Mouse (Mus musculus) cerebellum, postnatal 36 days (tissue): ENCODE data around the gene Ajuba.

Experiments used
- DNase-seq, 2 experiments: peaks; one replicate each; pipeline ENCODE4 v3.0.0; 2021 to 2022; ENCODE audit warnings: mixed read lengths in 2 of 2

Gene Ajuba

DNA sequence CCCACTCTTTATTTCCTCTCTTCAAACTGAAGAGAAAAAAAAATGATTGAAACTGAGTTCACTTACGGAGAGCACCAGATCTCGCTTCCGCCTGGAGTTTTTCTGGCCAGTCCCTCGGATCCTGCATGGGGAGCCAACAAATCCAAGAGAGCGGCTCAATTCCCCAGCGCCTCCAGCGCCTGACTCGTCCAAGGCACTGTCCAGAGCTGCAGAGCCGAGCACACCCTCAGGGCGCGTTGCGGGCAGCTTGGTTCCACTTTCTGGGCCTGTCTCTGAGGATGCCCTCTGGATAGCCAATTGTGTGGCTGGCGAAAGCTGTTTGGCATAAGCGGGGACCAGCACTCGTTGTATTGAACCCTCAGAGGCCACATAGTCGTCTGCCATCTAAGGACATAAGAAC is 13.7 kb upstream of the Ajuba start:
- no peak for DNase-seq

- peak; percentile 67 for DNase-seq
Observed at GRCm38 (mm10) chr14:54583681-54584338, 6.5 kb upstream of the Ajuba start.

- no peak for DNase-seq
Observed at GRCm38 (mm10) chr14:54582536-54582935, 5.2 kb upstream of the Ajuba start.

GRCm38 (mm10) chr14:54579638-54580037 is 2.3 kb upstream of the Ajuba start:
- DNase-seq: no peak

- no peak for DNase-seq
Observed at GRCm38 (mm10) chr14:54578063-54578462, 705 bp upstream of the Ajuba start.

DNA sequence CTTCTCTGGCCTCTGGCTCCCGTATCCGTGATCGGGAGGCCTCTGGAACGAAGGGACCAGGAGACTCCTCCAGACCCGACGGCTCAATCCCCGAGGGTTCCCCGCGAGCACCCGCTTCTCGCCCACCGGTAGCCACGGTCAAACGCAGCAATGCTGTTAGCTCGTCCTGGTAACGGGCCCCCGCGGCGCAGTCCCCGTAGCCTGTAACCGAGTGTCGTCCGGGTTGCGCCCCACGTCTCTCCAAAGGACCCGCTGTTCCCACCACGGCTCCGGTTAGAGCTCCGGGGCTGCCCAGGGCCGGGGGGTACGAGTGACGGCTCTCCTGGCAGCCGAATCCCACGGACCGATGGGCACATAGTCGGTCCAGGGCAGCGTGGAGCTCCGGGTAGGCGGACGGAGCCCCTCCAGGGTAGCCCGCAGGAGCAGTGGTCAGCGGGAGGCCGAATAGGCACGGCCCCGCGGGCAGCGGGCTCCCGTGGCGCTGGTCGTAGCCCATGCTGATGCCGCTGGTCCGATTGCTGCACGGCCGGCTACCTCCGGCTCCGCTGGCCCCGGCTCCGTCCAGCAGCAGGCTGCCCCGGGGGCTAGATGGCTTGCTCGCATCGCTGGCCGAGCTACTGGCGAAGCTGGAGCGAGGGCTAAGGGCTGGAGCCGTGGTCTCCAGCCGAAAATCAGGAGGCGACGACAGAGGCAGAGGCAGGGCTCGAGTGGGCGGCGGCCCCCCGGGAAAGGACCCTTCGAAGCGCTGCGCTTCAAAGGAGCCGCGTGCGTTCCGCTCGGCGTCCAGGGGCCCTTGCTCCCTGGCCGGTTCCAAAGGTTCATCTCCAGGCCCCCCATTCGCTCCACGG is 893 bp downstream of the Ajuba start:
- no peak for DNase-seq

- no peak for DNase-seq
Observed at GRCm38 (mm10) chr14:54575631-54576030, 1.7 kb downstream of the Ajuba start.

DNA sequence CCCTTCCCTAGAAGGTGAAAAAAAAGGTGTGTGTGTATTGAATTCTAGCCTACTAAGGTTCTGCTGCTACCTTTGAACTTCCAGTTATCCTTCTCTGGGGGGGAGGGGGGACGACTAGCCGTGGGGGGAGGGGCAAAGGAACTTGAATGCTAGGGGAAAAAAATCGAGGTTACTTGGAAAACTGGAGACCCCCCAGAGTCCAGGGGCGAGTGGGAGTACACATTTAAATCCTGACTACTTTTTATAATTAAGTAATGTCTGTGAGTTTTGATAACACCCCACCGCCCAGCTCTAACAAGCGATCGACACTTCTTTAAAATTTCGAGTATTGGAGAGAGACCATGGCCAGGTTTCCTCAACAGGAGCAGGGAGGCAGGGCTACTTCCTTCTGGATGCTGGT is 2.3 kb downstream of the Ajuba start:
- no peak for DNase-seq

DNA sequence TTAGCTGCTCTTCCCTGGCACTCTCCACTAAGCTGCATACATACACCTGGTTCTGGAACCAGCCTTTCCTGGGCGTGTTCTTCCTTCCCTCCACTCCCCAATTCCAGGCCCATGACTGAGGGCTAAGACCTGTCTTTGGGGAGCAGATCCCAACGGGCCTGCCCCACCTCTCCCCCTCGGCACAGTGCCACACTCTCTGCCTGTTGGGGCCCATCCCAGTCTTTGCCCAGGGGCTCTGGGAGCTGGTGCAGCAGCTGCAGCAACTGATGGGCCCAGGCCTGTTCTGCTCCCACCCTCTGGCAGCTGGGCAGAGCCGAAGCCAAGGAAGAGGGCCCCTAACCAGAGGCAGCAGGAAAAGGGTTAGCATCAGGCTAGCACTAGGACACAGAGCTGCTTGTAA is 3.1 kb downstream of the Ajuba start:
- DNase-seq: no peak

DNA sequence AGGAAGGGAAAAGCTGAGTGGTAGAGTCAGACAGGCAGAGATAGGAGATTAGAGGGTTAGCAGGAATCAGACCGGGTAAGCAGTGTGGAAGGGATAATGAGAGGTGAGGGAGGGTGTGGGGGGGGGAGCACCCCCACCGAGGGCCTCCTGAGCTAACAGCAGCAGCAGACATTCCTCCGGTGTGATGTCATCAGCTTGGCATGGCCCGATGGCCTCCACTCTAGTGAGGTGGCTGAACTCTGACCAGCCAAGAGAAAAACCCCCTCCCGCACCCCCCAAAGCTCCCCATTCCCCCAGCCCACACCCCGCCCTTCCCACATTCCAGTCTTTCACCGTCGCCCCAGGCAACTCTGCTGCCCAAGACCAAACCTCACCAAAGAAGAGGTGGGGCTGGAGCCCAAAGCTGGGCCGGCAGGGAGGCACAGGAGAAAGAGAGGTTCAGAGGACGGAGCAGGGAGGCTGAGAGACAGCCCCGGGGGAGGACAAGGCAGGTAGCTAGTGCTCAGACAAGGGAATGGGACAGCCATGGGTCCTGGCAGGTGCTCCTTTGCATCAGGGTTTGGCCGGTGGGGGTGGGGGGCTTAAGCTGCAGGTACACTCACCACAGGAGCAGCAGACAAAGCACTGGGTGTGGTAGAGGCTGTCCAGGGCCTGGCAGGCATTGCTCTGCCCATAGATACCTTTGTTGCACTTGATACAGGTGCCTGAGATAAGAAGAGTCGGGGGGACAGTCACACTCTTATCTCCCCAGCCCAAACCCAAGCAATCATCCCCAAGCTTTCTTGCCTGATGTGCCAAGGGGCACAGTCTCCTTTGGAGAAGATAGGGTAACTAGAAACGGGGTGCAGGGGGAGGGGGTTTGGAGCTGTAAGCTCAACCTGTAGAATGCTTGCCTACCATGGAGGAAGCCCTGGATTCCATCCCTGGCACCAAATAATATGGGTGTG is 4.3 kb downstream of the Ajuba start:
- no peak for DNase-seq

DNA sequence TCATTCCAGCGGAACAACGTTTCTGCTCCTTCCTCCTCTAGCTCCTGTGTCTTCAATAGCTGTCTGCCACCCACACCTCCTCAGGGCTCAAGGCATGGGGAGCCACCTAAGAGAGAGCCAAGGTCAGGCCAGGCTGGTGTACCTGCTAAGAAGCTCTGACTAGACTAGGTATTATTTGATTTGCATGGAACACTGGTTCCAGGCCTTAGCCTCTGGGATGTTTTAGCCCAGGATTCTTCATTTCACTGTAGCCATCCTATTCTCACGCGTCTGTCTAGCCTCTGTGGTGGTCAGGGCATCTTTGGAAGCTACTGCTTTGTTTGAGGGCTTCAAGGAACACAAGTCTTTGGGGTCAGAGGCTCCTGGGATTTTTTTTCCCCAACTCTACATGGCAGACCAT is 5.2 kb downstream of the Ajuba start:
- no peak for DNase-seq

DNA sequence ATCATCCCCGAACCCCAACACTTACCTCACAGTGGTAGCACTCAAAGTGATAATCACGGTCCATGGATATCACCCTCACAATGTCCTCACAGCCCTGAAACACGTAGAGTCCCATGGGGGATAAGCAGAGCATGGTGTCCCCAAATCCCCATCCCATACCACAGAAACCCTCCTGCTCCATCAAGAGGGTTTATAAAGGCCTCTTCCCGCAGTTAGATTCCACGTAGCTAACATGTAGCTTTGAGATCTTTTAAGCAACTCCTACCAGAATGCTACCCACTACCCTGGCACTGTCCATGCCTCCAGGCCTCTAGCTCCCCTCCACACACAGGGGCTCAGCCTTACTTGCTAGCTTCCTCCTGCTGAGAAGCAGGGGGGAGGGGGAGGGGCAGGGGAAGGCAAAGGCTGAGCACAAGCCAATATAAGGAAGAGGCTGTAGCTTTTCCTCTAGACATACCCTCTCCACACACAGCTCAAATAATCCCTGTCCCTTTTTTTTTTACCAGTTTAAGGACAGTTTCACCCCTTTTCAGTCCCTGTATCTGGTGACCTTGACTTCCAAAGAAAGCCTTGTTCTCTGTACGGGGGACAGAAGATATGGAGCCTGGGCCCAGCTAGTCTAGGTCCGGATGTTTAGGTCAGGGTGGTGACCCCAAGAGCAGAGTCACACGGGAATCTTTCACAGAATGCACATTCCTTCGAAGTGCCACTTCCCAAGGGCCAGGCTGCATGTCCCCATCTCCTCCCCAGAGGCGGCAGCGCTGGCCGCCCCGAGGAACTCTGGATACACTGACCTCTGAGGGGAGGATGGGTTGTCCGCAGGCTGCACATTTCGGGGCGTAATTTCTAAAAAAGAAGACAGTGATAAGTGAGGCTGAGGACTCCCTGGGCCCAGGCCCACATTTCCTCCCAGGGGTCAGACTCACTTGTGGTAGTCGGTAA is 7.6 kb downstream of the Ajuba start:
- DNase-seq: no peak

- DNase-seq: peak; percentile 73 to 74
Observed at GRCm38 (mm10) chr14:54568694-54569414, 8.5 kb downstream of the Ajuba start.

DNA sequence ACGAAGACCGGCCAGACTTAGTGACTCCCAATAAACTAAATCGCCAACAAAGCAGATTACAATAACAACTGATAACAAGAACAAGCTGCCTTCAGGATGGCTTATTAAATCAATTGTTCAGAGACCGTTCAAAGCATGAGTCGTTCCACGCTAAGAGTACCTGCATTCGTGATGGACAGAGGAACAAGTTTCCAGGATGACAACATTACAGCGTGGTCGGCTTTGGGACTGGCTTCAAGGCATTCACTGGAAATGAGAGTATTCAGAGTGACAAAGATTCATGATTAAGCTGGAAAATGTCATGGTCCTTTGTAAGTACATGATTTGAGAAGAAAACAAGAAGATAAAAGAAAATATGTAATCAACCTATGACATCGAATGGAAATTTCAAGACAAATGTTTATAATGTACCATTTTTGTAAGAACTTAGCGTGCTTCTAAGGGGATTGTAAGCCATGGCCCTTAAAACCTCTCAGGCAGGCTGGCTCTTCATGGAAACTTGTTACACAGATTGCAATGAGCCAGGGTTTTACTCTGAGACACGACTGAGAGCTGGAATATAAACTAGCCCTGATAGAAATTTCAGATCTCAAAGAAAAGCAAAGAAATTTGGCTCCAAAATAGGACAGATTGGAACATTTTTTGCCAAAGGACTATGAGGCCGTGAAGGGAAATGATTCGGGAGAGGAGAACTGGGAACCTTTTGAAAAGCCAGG is 16.7 kb downstream of the Ajuba start:
- DNase-seq: no peak

GRCm38 (mm10) chr14:54557330-54557729 is 20.0 kb downstream of the Ajuba start:
- DNase-seq: no peak

GRCm38 (mm10) chr14:54553975-54554769 is 23.2 kb downstream of the Ajuba start, which contains the start of gene Haus4:
Haus4 (minus strand) TSS chr14:54554616.
- peak; percentile 60 to 63 for DNase-seq

DNA sequence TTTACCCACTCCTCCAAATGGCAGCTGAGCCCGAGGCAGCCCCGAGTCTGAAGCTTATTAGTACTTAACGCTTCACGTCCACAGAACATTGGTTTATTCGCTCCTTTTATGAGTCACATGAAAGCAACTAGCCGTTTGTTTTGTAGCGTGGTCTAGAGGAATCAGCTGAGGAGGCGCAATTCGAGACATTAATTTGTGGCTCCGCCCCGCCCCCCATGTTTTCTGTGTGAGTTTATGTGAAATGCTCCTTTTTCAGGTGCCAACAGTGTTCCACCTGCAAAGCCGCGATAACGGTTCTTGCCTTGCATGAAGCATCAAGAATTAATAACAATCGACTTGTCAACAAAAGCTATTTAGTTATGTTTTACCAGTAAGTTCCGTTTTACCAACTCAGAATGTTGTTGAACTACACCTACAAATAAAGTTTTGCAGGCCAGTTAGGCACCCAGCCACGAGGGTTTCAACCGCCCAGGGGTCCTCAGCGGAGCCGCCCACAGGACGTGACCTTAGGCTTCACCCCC is 23.8 kb downstream of the Ajuba start:
- no peak for DNase-seq

- no peak for DNase-seq
Observed at GRCm38 (mm10) chr14:54544703-54545102, 32.7 kb downstream of the Ajuba start.

DNA sequence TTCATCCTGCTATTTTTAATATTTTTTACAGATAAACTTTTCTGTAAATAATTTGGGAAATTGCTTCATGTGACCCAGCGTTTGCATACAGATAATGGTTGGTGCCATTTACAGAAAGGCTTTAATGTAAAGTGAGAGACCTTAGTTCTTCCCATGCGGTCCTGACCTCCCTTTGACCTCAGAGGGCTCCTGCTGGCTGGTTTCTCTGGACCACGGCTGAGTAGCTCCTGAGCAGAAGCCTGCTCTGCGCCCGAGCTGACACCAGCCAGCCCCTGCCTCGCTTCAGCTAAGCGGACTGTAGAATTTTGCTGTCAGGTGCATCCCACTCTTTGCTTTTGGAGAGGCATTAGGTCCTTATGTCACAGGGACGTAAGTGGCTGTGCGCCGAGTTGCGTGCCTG is 36.6 kb downstream of the Ajuba start:
- DNase-seq: no peak
